Mouse (Mus musculus): ENCODE data around the gene Hpcal1. TPM values are rescaled to one million over a fixed set of nuclear protein-coding genes. Genes with fewer than 3 reads are reported as not detected.

Hpcal1 gene
- polyA plus RNA-seq, 1 experiment from 2014 or later = 57.6 TPM

DNA sequence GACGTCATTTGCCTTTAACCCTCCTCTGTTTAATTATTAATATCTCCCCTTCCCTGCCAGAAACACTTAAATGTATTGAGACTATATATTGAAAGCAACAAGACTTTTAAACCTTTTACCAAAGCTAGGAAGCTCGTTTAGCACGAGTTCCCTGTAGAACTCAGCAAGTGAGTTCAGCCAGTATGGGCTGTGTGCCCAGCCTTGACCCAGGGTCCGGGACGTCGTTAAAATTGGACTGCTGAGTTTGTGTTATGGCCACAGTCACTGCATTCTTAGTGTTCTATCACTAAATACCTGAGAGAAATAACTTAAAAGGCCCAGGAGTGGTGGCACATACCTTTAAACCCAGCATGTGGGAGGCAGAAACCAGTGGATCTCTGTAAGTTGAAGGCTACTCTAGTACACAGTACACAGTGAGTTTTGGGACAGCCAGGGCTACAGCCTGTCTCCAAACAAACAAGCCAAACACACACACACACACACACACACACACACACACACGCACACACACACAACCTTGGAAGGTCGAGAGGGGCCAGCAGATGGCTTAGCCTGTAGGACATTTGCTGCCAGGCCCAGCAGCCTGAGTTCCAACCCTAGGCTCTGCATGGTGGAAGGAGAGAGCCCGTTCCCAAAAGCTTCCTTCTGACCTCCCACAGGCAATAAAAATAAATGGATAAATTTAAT, 11.7 kb downstream of the Hpcal1 start:
- H3K27me3 ChIP-seq = no peaks in the 10 kb centered on the region
- no peak for ATAC-seq (ENCODE audit: insufficient number of reproducible peaks, insufficient read depth, low FRiP score, low TSS enrichment, low read depth)
- H3K4me3 ChIP-seq = no peak overlapping the region
- 81% methylated on average over 9 of the region's 9 CpGs for WGBS
- no peak overlapping the region for H3K27ac ChIP-seq
- no peaks in the 10 kb centered on the region for H3K9me3 ChIP-seq
- H3K4me1 ChIP-seq = peaks cover 16% of the 10 kb centered on the region
- H3K9ac ChIP-seq = no peak overlapping the region
- no peaks in the 10 kb centered on the region for H3K36me3 ChIP-seq
- H3K4me2 ChIP-seq = no peak overlapping the region

DNA sequence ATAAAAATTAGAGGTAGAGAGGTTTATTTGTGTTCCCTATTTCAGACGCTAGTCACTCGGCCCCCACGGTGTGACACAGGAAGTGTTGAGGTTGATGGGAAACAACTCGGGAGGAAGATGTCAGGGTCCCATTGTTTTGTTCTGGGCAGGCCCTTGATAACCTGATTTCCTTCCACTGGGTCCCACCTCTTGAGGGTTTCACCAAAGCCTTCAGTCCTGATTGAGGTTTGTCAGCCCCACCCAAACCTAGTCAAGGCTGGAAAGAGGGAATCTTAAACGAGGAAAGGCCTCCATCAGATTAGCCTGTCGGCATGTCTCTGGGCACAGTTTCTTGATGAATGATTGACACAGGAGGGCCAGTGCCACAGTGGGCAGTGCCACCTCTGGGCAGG, 12.3 kb downstream of the Hpcal1 start:
- Histone ChIP-seq H3K27ac (no peak overlapping the region), H3K4me2 (no peak overlapping the region), H3K4me1 (peaks cover 14% of the 10 kb centered on the region), H3K4me3 (no peak overlapping the region), H3K27me3 (no peaks in the 10 kb centered on the region), H3K9ac (no peak overlapping the region), H3K36me3 (no peaks in the 10 kb centered on the region), H3K9me3 (no peaks in the 10 kb centered on the region)
- ATAC-seq (ENCODE audit: insufficient number of reproducible peaks, insufficient read depth, low FRiP score, low TSS enrichment, low read depth) = no peak
- 80% methylated on average over 6 of the region's 6 CpGs for WGBS

DNA sequence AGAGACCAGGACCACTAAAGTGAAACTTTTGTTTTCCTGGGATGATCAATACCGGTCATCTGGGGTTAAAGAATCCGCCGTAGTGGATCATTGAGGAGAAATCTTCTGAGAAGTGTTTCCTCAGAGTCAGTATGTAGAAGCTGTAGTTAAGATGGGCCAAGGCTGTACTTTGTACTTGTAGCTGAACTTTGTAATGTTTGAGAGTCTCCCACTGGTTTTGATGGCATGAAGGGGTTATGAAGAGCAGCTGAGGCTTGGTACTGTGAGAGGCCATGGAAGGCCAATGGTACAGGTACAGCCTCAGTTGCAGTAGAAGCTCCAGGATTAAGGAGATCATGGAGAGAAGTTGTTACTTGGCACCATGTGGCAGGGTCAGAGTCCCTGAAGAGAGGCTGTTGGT, 13.2 kb downstream of the Hpcal1 start:
- Histone ChIP-seq H3K4me3 (no peak overlapping the region), H3K27me3 (no peaks in the 10 kb centered on the region), H3K9me3 (no peaks in the 10 kb centered on the region), H3K9ac (no peak overlapping the region), H3K27ac (no peak overlapping the region), H3K4me2 (no peak overlapping the region), H3K4me1 (peaks cover 8% of the 10 kb centered on the region), H3K36me3 (no peaks in the 10 kb centered on the region)
- 96% methylated on average over 3 of the region's 3 CpGs for WGBS
- no peak for ATAC-seq (ENCODE audit: insufficient number of reproducible peaks, insufficient read depth, low FRiP score, low TSS enrichment, low read depth)

DNA sequence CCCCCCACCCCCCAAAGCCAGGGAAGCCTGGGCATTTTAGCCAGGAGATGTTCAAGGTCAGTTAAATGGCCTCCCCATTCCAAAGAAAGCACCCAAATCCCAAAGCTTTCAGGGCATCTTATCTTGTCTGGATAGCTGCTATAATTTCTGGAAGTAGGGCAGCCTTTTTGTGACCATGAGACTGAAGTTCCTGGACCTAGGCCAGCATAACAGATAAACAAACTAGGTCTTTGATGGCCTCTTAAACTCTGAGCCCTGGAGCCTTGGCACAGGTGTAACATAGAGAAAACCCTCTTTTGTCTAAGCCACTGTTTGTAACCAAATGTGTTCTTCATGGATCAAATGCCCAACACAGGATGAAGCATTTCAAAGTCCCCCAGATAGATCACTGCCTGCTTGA, 16.8 kb downstream of the Hpcal1 start:
- Histone ChIP-seq H3K27ac (no peak overlapping the region), H3K4me2 (no peak overlapping the region), H3K4me1 (peaks cover 16% of the 10 kb centered on the region), H3K4me3 (no peak overlapping the region), H3K9ac (no peak overlapping the region), H3K36me3 (no peaks in the 10 kb centered on the region), H3K9me3 (no peaks in the 10 kb centered on the region), H3K27me3 (no peaks in the 10 kb centered on the region)
- no peak for ATAC-seq (ENCODE audit: insufficient number of reproducible peaks, insufficient read depth, low FRiP score, low TSS enrichment, low read depth)

DNA sequence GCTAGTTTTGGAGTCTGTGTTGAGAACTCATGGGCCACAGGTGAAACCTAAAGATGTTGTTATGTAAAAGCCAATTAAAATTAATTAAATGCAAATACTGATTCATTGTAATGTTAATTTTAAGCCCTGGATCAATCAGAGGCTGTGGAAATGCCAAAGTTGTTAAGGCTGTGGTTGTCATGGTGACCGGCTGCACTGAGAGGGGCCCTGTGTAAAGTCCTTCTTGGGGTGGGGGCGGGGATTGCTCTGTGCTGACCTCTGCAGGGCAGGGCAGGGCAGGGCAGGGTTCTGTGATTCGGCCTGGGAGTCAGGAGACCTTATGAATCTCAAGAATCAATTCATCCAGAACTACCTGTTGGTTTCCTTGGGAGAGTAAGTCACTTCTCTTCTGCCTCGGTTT, 18.8 kb downstream of the Hpcal1 start:
- Histone ChIP-seq H3K4me1 (peaks cover 16% of the 10 kb centered on the region), H3K36me3 (no peaks in the 10 kb centered on the region), H3K4me3 (no peak overlapping the region), H3K9ac (no peak overlapping the region), H3K9me3 (no peaks in the 10 kb centered on the region), H3K27ac (no peak overlapping the region), H3K4me2 (no peak overlapping the region), H3K27me3 (no peaks in the 10 kb centered on the region)
- ATAC-seq (ENCODE audit: insufficient number of reproducible peaks, insufficient read depth, low FRiP score, low TSS enrichment, low read depth) = no peak
- WGBS = 28% methylated on average over 4 of the region's 4 CpGs

DNA sequence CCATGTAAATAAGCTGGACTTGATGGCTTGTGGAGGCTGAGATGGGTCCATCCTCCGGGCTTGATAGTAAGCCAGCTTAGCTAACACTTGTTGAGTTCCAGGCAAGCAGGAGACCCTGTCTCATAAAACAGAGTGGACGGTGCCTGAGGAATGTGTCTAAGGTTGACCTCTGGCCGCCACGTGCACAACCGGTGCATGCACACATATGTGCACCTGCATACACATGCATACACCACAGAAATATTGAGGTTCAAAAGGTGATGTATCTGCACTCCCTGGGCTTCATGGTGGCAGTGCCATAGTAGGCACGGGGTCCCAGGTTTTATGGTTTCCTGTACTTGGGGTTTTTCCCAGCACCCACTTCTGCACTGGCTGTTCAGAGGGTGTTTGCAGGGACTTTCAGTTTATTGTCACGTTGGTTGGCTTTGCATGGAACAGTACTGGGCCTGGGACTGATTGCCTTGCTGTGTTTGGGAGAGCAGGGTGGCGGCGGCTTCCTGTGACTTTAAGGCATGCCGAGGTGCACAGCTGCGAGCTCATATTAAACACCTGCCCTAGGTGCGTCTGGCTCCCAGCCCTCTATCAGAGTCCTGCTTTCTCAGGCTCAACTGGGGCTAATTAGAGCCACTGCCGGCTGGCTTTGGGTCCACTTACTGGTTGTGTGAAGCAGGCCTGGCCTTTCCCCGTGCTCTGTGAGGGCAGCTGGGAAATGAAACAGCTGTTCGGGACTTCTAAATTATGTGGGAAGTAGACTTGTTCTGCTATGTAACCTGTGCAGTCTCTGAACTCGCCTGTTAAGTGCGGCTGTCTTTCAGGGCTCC, 19.5 kb downstream of the Hpcal1 start:
- Histone ChIP-seq H3K4me3 (no peak overlapping the region), H3K4me1 (peaks cover 16% of the 10 kb centered on the region), H3K36me3 (no peaks in the 10 kb centered on the region), H3K27ac (no peak overlapping the region), H3K4me2 (0 out of 2 replicates have a peak overlapping the region, but pooled peaks have one; percentile 20), H3K9ac (0 out of 2 replicates have a peak overlapping the region, but pooled peaks have one; percentile 17), H3K27me3 (no peaks in the 10 kb centered on the region), H3K9me3 (no peaks in the 10 kb centered on the region)
- no peak for ATAC-seq (ENCODE audit: insufficient number of reproducible peaks, insufficient read depth, low FRiP score, low TSS enrichment, low read depth)
- 40% methylated on average over 17 of the region's 17 CpGs for WGBS

DNA sequence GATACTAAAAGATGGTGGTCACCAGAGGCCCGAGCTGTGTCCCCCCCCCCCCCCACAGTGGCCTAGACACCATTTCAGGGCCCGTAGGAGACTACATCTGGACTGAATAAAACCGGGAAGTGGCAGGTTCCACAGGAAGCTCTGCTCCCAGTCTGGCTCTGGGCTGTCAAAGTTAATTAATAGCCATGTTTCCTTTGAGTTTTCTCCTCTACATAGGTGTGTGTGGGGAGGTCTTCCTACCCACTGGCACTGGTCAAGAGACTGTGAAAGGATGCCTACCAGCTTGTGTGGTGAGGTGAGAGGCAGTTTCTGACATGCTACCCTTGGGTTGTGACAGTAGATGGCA, 20.1 kb downstream of the Hpcal1 start:
- Histone ChIP-seq H3K4me2 (0 out of 2 replicates have a peak overlapping the region, but pooled peaks have one; percentile 20), H3K27ac (no peak overlapping the region)
- WGBS = 17% methylated on average over 3 of the region's 3 CpGs

DNA sequence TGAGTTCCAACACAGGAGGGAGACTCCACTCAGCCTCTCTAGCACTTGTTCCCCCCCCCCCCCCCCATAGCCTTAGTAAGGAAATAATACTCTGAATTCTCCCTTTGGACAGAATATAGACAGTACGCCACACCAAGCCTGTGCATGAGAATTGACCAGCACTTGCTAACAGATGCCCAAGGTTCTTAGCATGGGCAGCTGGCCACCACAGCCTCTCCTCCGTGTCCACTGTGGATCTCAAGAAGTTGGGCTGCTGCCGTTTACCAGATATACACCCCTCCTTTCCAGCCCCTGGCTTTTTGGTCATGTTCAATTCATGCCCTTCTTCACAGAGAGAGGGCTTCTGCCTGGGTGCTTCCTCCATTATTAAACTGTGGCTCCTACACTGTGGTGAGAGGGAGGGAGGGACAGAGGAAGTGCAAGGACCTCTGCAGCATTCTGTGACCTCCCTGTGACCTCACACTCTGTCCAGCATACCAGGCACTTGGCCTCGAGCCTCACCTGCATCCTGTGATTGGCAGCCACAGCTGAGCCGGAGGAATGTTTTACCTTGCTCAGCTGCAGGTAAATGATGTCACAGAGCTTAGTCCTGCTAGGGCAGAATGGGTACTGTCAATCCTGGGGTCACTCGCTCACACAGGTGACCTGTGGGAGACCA, 21.2 kb downstream of the Hpcal1 start:
- Histone ChIP-seq H3K36me3 (no peaks in the 10 kb centered on the region), H3K27me3 (no peaks in the 10 kb centered on the region), H3K27ac (no peak overlapping the region), H3K9ac (no peak overlapping the region), H3K4me3 (no peak overlapping the region), H3K4me2 (no peak overlapping the region), H3K9me3 (no peaks in the 10 kb centered on the region), H3K4me1 (peaks cover 16% of the 10 kb centered on the region)
- WGBS = 60% methylated on average over 6 of the region's 6 CpGs
- no peak for ATAC-seq (ENCODE audit: insufficient number of reproducible peaks, insufficient read depth, low FRiP score, low TSS enrichment, low read depth)

More for the DNA sequence above, 20.1 kb downstream of the Hpcal1 start:
- Histone ChIP-seq H3K4me1 (peaks cover 16% of the 10 kb centered on the region), H3K36me3 (no peaks in the 10 kb centered on the region), H3K4me3 (no peak overlapping the region), H3K9me3 (no peaks in the 10 kb centered on the region), H3K9ac (no peak overlapping the region), H3K27me3 (no peaks in the 10 kb centered on the region)
- no peak for ATAC-seq (ENCODE audit: insufficient number of reproducible peaks, insufficient read depth, low FRiP score, low TSS enrichment, low read depth)

DNA sequence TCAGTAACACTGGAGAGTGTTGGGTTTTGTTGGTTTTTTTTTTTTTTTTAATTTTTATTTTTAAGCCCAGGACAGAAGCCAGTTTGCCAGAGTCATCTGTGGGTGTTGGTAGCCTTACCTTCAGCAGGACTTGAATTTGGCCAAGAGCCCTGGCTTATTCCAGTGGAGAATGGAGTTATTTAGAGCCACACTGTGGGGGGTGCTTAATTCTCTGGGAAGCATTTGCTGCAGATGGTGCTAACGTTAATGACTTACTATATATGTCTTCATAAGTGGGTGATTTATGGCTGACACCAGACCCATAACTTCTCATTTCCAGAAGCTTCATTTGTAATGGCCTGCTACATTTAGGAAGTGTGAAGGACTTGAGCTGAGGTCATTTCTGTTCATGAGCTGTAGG, 21.9 kb downstream of the Hpcal1 start:
- H3K4me3 ChIP-seq = no peak overlapping the region
- peaks cover 16% of the 10 kb centered on the region for H3K4me1 ChIP-seq
- H3K27ac ChIP-seq = no peak overlapping the region
- no peaks in the 10 kb centered on the region for H3K27me3 ChIP-seq
- H3K9me3 ChIP-seq = no peaks in the 10 kb centered on the region
- WGBS = 68% methylated on average over 1 of the region's 1 CpGs
- no peaks in the 10 kb centered on the region for H3K36me3 ChIP-seq
- ATAC-seq (ENCODE audit: insufficient number of reproducible peaks, insufficient read depth, low FRiP score, low TSS enrichment, low read depth) = no peak
- no peak overlapping the region for H3K4me2 ChIP-seq
- H3K9ac ChIP-seq = no peak overlapping the region

DNA sequence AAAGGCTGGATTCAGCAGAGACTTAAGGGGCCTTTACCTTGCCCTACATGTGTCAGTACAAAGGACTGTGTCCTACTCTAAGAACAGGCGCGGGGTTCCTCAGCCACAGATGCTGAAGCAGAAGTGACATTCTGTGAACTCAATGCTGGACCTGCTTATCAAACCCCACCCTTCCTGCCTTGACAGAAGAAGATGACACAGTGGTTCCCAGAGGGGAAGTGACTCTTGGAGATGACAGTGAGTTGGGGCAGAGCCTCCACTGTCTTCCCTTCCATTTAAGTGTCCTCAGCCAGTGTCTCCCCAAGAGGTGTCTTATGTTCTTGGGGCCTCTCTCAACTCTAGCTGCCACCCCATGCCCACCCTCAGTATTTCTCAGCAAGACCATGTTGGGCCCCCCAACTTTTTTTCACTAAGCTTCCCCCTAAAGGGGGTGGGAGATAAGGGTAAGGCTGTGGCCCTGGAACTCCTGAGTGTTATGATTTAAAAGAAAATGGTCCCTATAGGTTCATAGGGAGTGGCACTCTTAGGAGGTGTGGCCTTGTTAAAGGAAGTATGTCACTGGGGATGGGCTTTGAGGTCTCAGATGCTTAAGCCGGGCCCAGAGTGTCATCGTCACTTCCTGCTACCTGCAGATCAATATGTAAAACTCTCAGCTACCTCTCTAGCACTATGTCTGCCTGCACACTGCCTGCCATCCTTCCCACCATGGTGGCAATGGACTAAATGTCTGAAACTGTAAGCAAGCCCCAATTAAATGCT, 25.2 kb downstream of the Hpcal1 start:
- Histone ChIP-seq H3K36me3 (no peaks in the 10 kb centered on the region), H3K9ac (no peak overlapping the region), H3K4me3 (no peak overlapping the region), H3K27ac (no peak overlapping the region), H3K27me3 (no peaks in the 10 kb centered on the region), H3K9me3 (no peaks in the 10 kb centered on the region), H3K4me1 (peaks cover 4% of the 10 kb centered on the region), H3K4me2 (no peak overlapping the region)
- 97% methylated on average over 4 of the region's 4 CpGs for WGBS
- no peak for ATAC-seq (ENCODE audit: insufficient number of reproducible peaks, insufficient read depth, low FRiP score, low TSS enrichment, low read depth)

DNA sequence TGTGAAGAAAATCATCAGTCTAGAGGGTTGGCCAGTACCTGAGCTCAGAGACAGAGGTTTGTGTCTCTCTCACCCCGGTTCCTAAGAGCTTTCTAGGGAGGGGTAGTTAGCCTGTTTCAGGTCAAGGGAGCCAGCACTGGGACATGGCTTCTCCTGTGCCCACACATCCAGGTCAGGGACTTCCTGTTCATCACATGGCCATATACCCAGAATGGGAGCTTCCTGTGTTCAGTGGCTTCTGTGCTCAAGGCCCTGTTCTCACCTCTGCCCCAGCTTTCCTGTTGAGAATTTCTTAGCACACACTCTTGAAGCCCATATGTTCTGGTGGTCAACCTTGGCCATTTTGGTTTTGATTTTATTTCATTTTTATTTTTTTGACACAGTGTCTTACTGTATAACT, 26.6 kb downstream of the Hpcal1 start:
- Histone ChIP-seq H3K4me3 (no peak overlapping the region), H3K36me3 (no peaks in the 10 kb centered on the region), H3K27ac (no peak overlapping the region), H3K4me1 (no peaks in the 10 kb centered on the region), H3K9ac (no peak overlapping the region), H3K4me2 (no peak overlapping the region), H3K9me3 (no peaks in the 10 kb centered on the region), H3K27me3 (no peaks in the 10 kb centered on the region)
- 73% methylated on average over 1 of the region's 1 CpGs for WGBS
- no peak for ATAC-seq (ENCODE audit: insufficient number of reproducible peaks, insufficient read depth, low FRiP score, low TSS enrichment, low read depth)

Data from embryonic facial prominence, embryonic 13.5 days (tissue).